Mouse (Mus musculus): ENCODE data around the gene Rpl27.
"Not testable (repeated sequence)": the region's sequence is repeated elsewhere in the genome, so short reads cannot be mapped to it uniquely, and the experiment has no call there.

Gene Rpl27

GRCm38 (mm10) chr11:101442127-101442693, at the start of gene Rpl27:
TSS of gene Rpl27 (plus strand) at chr11:101442298.
- DNase-seq = peak; percentile 99

DNA sequence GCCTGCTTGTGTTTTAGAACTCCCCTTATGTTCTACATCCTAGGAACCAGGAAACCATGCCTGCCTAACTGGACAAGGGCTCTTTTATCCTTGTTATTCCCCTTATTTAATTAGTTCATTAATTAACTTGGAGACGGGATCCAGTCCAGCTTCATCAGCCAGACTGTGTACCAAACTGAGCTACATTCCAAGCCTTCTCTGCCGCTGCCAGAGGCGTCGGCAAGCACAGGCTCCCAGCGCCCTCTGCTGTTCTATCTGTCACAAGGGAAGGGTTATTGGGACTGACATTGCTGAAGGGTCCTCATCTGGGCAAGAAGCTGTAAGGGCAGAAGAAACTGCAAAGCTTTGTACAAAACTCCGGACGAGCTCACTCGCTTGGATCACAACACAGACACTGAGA, 47.0 kb upstream of the Rpl27 start:
- DNase-seq = peak; percentile 35

DNA sequence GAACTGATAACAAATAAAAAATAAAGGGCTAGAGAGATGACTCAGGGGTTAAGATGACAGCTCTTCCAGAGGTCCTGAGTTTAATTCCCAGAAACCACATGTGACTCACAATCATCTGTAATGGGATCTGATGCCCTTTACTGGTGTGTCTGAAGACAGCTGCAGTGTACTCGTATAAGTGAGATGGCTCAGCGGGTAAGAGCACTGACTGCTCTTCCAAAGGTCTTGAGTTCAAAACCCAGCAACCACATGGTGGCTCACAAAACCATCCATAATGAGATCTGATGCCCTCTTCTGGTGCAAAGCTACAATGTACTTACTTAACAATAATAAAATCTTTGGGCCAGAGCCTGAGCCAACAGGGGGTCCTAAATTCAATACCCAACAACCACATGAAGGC, 26.8 kb upstream of the Rpl27 start:
- no peak for DNase-seq

GRCm38 (mm10) chr11:101416433-101417100, 25.5 kb upstream of the Rpl27 start:
- DNase-seq = no peak

- peak; percentile 86 for DNase-seq
These were observed 24.8 kb upstream of the Rpl27 start, which contains the start of gene Aarsd1 for GRCm38 (mm10) chr11:101417101-101417855. TSS of gene Aarsd1 (minus strand) at chr11:101417615.

DNA sequence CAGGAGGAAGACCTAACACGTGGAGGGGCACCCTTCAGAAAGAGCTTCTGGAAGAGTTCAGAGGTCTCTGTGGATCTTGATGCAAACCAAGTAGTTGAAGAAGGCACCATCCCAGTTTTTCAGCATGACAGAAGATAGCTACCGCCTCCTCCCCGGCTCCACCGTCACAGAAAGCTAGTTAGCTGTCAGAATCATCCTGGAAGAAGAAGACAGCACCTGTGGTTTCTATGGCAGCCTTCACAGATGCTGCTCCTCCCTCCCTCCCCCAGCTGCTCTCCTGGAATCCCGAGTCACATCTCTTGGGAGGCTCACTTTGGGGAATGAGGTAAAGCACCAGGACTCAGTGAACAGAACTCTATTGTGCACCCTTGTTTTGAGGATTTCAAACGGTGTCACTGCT, 23.1 kb upstream of the Rpl27 start:
- DNase-seq = no peak

GRCm38 (mm10) chr11:101419610-101420009, 22.5 kb upstream of the Rpl27 start:
- no peak for DNase-seq

DNA sequence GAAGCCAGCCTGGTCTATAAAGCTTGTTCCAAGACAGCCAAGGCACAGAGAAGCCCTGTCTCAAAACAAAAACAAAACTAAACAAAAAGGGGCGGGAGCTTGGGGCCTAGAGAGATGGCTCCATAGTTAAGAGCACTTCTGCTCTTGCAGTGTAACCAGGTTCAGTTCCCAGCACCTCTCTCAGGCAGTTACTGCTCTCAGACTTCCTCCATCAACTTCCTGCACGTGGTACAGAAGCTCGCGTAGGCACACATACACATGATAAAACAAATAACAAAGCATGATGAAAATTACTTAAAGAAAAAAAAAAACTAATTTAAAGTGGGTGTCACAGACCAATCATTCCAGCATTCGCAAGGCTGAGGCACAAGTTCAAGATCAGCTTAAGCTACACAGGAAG, 21.9 kb upstream of the Rpl27 start:
- DNase-seq = no peak

DNA sequence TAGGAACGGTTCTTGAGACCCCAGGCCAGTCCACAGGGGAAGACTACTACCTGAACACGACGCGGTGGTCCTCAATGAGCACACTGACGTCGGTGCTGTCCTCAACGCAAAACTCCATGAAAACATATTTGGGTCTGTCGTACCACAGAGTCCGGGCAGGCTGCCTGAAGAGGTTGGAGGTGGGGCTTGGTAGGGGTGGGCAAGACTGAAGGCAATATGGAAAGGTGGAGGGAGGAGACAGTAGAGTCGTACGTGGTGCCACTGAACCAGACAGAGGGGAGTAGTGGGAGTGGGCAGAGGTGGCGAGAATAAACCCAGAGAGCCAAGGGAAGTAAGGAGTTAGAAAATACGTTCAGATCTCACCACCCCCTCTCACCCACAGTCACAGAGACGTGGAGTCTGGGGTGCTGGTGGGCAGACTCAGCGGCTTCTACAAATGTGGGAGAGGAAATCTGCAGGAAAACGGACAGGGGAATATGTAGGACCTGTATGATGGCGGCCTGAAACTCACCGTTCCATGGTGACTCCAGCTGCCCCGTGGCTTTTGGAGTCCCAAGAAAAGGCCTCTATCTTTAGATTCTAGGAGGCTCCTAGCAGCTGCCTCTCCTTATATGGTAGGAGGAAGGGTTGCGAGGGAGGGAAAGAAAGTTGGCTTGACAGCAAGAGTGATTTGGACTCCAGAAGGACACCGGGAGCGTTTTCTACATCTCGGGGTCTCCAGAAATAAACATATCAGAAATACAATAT, 17.8 kb upstream of the Rpl27 start, which contains the start of gene Gm27029:
Gene Gm27029, minus strand, starts transcription at position 692 of the 747 bp plus-strand sequence.
- DNase-seq = peak; percentile 44

- DNase-seq = peak; percentile 95
These were observed 16.9 kb upstream of the Rpl27 start, which contains the start of the genes Rundc1 and Ptges3l for GRCm38 (mm10) chr11:101424925-101425813. TSS of gene Rundc1 (plus strand) at chr11:101425085. TSS of gene Ptges3l (minus strand) at chr11:101425333.

GRCm38 (mm10) chr11:101426165-101426564, 15.9 kb upstream of the Rpl27 start:
- DNase-seq = no peak

GRCm38 (mm10) chr11:101431327-101431726, 10.8 kb upstream of the Rpl27 start:
- DNase-seq = no peak

DNA sequence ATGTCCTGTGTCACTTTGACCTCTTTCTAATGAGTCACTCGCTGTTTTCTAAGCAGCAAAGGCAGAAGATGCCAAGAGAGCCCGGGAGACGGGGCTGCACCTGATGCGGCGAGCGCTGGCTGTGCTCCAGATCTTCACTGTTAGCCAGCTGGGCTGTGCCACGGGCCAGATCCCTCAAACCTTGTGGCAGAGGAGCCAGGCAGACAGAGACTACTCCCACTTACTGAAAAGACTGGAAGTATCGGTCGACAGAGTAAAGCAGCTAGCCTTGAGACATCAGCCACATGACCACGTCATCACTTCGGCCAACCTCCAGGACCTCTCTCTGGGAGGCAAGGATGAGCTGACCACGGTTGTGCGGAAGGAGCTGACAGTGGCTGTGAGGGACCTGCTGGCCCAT, 8.7 kb upstream of the Rpl27 start:
- DNase-seq = peak; percentile 71

- no peak for DNase-seq
These were observed 6.3 kb upstream of the Rpl27 start for GRCm38 (mm10) chr11:101435831-101436230.

DNA sequence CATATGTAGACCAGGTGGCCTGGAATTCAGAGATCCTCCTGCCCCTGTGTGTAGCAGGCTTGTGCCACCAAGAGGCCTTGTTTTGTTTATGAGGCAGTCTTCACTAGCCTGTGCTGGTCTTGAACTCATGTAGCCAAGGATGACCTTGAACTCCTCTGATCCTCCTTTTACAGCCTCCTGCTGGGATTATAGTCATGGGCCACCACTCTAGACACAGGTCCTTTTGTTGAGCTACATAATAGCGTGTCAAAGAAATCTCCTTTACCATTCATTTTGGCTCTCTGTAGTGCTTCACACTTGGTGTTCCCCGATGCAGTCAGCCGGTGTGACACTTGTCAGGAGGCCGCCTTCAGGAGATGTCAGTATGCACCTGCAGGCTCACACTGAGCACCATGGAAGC, 5.2 kb upstream of the Rpl27 start:
- DNase-seq = no peak

GRCm38 (mm10) chr11:101438006-101438405, 4.1 kb upstream of the Rpl27 start:
- DNase-seq = not testable (repeated sequence)

GRCm38 (mm10) chr11:101441450-101442126, 510 bp upstream of the Rpl27 start:
- DNase-seq = not testable (repeated sequence)

DNA sequence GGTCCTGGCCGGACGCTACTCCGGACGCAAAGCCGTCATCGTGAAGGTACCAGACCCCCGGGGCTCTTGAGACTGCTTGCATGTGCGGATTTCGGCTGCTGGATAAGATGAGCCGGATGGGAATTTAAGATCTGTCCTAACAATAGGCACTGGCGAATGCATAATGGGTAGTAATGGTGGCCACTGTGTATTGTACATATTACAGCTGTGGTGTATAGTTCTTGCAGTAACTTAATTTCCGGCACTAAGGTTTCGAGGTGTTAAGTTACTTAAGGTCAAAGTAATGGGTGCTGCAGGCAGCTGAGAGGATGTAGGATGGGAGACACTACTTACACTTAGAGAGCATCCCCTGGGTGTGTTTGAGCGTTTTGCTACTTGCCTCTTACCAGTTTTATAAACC, 662 bp downstream of the Rpl27 start:
- no peak for DNase-seq

- no peak for DNase-seq
These were observed 4.2 kb downstream of the Rpl27 start for GRCm38 (mm10) chr11:101446319-101446718.

- not testable (repeated sequence) for DNase-seq
These were observed 4.8 kb downstream of the Rpl27 start for GRCm38 (mm10) chr11:101446860-101447259.

GRCm38 (mm10) chr11:101447786-101448185, 5.7 kb downstream of the Rpl27 start:
- no peak for DNase-seq

All from cerebellum, adult 9-11 months (tissue).